Mouse (Mus musculus) neural tube, embryonic 14.5 days (tissue): ENCODE data around the gene Thsd4. TPM values are rescaled to one million over a fixed set of nuclear protein-coding genes. Genes with fewer than 3 reads are reported as not detected.

Experiments
- ATAC-seq: fragments of 200-750 bp; cut with Nextera tagmentation; 2 replicates; pipeline ENCODE4 v1.8.0; 2017; ENCODE audit warnings: low read depth, mild to moderate bottlenecking, moderate TSS enrichment, moderate library complexity
- H3K27ac ChIP-seq: fragments of 300-500 bp; sonication (generic); 2 replicates; pipeline ENCODE4 v1.5.1; 2014; ENCODE audit warnings: low read depth, mild to moderate bottlenecking, control low read depth, low read length, moderate library complexity, mixed read lengths
- H3K27me3 ChIP-seq: fragments of 300-500 bp; sonication (generic); 2 replicates; pipeline ENCODE4 v1.6.1; 2014; ENCODE audit warnings: low read length; ENCODE audit not compliant: control insufficient read depth, insufficient read depth
- H3K36me3 ChIP-seq: fragments of 300-500 bp; sonication (generic); 2 replicates; pipeline ENCODE4 v1.6.1; 2014; ENCODE audit warnings: low read length, mixed read lengths; ENCODE audit not compliant: control insufficient read depth, insufficient read depth
- H3K4me1 ChIP-seq: fragments of 300-500 bp; sonication (generic); 2 replicates; pipeline ENCODE4 v1.6.1; 2014; ENCODE audit warnings: low read length; ENCODE audit not compliant: control insufficient read depth, insufficient read depth
- H3K4me2 ChIP-seq: fragments of 300-500 bp; sonication (generic); 2 replicates; pipeline ENCODE4 v1.6.1; 2014; ENCODE audit warnings: mild to moderate bottlenecking, low read depth, low read length, control low read depth
- H3K4me3 ChIP-seq: fragments of 300-500 bp; sonication (generic); 2 replicates; pipeline ENCODE4 v1.5.1; 2014; ENCODE audit warnings: low read depth, low read length, control low read depth, mixed read lengths
- H3K9ac ChIP-seq: fragments of 300-500 bp; sonication (generic); replicated peaks from 2 replicates; pipeline ENCODE4 v1.6.1; 2014; ENCODE audit warnings: low read depth, mild to moderate bottlenecking, control low read depth, low read length, mixed read lengths
- H3K9me3 ChIP-seq: fragments of 300-500 bp; sonication (generic); 2 replicates; pipeline ENCODE4 v1.6.1; 2016; ENCODE audit warnings: low read length; ENCODE audit not compliant: control insufficient read depth
- whole genome bisulfite sequencing: fragments of 180-500 bp; shearing (Covaris S2); extraction: QIAGEN DNeasy Blood & Tissue Kit; methylation state at CpG from one replicate; pipeline ENCODE4 v1.1.7; 2014; 5-methylcytosine and 5-hydroxymethylcytosine counted together
- polyA plus RNA-seq: library from polyadenylated mRNA; unstranded; fragments of >200 nt; fragmentation: Nextera tagmentation; extraction: Ambion mirVana; gene quantifications from 2 replicates; pipeline ENCODE4 v1.2.1, GENCODE M21; 2014

The Thsd4 gene
- polyA plus RNA-seq, 1 experiment from 2014 or later, result 9.0 TPM

GRCm38 (mm10) chr9:60477991-60478750, 43.7 kb downstream of the Thsd4 start:
- ATAC-seq, result no peak
- H3K4me1 ChIP-seq, result no peaks in the 10 kb centered on the region
- H3K4me3 ChIP-seq, result no peak overlapping the region
- no peaks in the 10 kb centered on the region for H3K9me3 ChIP-seq
- no peaks in the 10 kb centered on the region for H3K27me3 ChIP-seq
- H3K36me3 ChIP-seq, result no peaks in the 10 kb centered on the region
- H3K4me2 ChIP-seq, result no peak overlapping the region
- H3K9ac ChIP-seq, result no peak overlapping the region
- WGBS, result 74% methylated on average over 14 of the region's 14 CpGs
- no peak overlapping the region for H3K27ac ChIP-seq

GRCm38 (mm10) chr9:60460010-60460982, 61.5 kb downstream of the Thsd4 start:
- 40% methylated on average over 13 of the region's 13 CpGs for WGBS
- H3K4me3 ChIP-seq, result no peak overlapping the region
- no peaks in the 10 kb centered on the region for H3K9me3 ChIP-seq
- no peaks in the 10 kb centered on the region for H3K36me3 ChIP-seq
- H3K4me1 ChIP-seq, result 0 out of 2 replicates have a peak, but pooled peaks cover 16% of the 10 kb centered on the region
- no peaks in the 10 kb centered on the region for H3K27me3 ChIP-seq
- no peak for ATAC-seq
- H3K4me2 ChIP-seq, result no peak overlapping the region
- H3K9ac ChIP-seq, result no peak overlapping the region
- H3K27ac ChIP-seq, result no peak overlapping the region

- Histone ChIP-seq H3K27me3 (no peaks in the 10 kb centered on the region), H3K27ac (no peak overlapping the region), H3K4me2 (peak overlapping the region; percentile 24; the same call in 1 of the 2 replicates), H3K9me3 (no peaks in the 10 kb centered on the region), H3K4me3 (no peak overlapping the region), H3K9ac (no peak overlapping the region), H3K36me3 (no peaks in the 10 kb centered on the region), H3K4me1 (0 out of 2 replicates have a peak, but pooled peaks cover 16% of the 10 kb centered on the region)
- ATAC-seq, result peak; percentile 62; the same call in 1 of the 2 replicates
- 23% methylated on average over 14 of the region's 14 CpGs for WGBS
Measured at GRCm38 (mm10) chr9:60458468-60458962, 63.3 kb downstream of the Thsd4 start.

- peak; percentile 57; the same call in 1 of the 2 replicates for ATAC-seq
- H3K36me3 ChIP-seq, result no peaks in the 10 kb centered on the region
- H3K27me3 ChIP-seq, result no peaks in the 10 kb centered on the region
- H3K27ac ChIP-seq, result 0 out of 2 replicates have a peak overlapping the region, but pooled peaks have one; percentile 28
- peak overlapping the region; percentile 27; the same call in 1 of the 2 replicates for H3K4me2 ChIP-seq
- no peak overlapping the region for H3K9ac ChIP-seq
- H3K4me3 ChIP-seq, result no peak overlapping the region
- WGBS, result 51% methylated on average over 18 of the region's 18 CpGs
- H3K9me3 ChIP-seq, result no peaks in the 10 kb centered on the region
- 0 out of 2 replicates have a peak, but pooled peaks cover 16% of the 10 kb centered on the region for H3K4me1 ChIP-seq
Measured at GRCm38 (mm10) chr9:60457359-60458210, 64.3 kb downstream of the Thsd4 start.

GRCm38 (mm10) chr9:60456651-60457050, 65.2 kb downstream of the Thsd4 start:
- ATAC-seq, result no peak
- Histone ChIP-seq H3K9me3 (no peaks in the 10 kb centered on the region), H3K9ac (no peak overlapping the region), H3K27ac (no peak overlapping the region), H3K36me3 (no peaks in the 10 kb centered on the region), H3K27me3 (no peaks in the 10 kb centered on the region), H3K4me1 (0 out of 2 replicates have a peak, but pooled peaks cover 16% of the 10 kb centered on the region), H3K4me2 (no peak overlapping the region), H3K4me3 (no peak overlapping the region)
- WGBS, result 48% methylated on average over 5 of the region's 5 CpGs

GRCm38 (mm10) chr9:60454406-60455076, 67.3 kb downstream of the Thsd4 start:
- Histone ChIP-seq H3K27me3 (no peaks in the 10 kb centered on the region), H3K4me3 (no peak overlapping the region), H3K36me3 (no peaks in the 10 kb centered on the region), H3K9me3 (no peaks in the 10 kb centered on the region), H3K27ac (no peak overlapping the region), H3K9ac (no peak overlapping the region), H3K4me2 (no peak overlapping the region), H3K4me1 (0 out of 2 replicates have a peak, but pooled peaks cover 9% of the 10 kb centered on the region)
- 72% methylated on average over 13 of the region's 13 CpGs for WGBS
- no peak for ATAC-seq

- no peak overlapping the region for H3K4me3 ChIP-seq
- no peak overlapping the region for H3K27ac ChIP-seq
- H3K27me3 ChIP-seq, result 0 out of 2 replicates have a peak, but pooled peaks cover 2% of the 10 kb centered on the region
- H3K4me2 ChIP-seq, result no peak overlapping the region
- 90% methylated on average over 3 of the region's 3 CpGs for WGBS
- H3K36me3 ChIP-seq, result no peaks in the 10 kb centered on the region
- H3K9me3 ChIP-seq, result no peaks in the 10 kb centered on the region
- no peak overlapping the region for H3K9ac ChIP-seq
- H3K4me1 ChIP-seq, result no peaks in the 10 kb centered on the region
- ATAC-seq, result no peak
Measured at GRCm38 (mm10) chr9:60449498-60449897, 72.3 kb downstream of the Thsd4 start.

- H3K27me3 ChIP-seq, result 0 out of 2 replicates have a peak, but pooled peaks cover 2% of the 10 kb centered on the region
- 72% methylated on average over 4 of the region's 4 CpGs for WGBS
- no peak for ATAC-seq
- H3K9ac ChIP-seq, result no peak overlapping the region
- H3K4me1 ChIP-seq, result no peaks in the 10 kb centered on the region
- no peak overlapping the region for H3K27ac ChIP-seq
- H3K36me3 ChIP-seq, result no peaks in the 10 kb centered on the region
- H3K4me3 ChIP-seq, result no peak overlapping the region
- H3K4me2 ChIP-seq, result no peak overlapping the region
- H3K9me3 ChIP-seq, result no peaks in the 10 kb centered on the region
Measured at GRCm38 (mm10) chr9:60445821-60446220, 76.0 kb downstream of the Thsd4 start.
